Mouse (Mus musculus): ENCODE results near the gene Orc5. TPM values are rescaled to one million over a fixed set of nuclear protein-coding genes. Genes with fewer than 3 reads are reported as not detected.

The Orc5 gene
- total and polyA plus RNA-seq, 3 experiments, result 75.7 to 76.5 TPM; not detected in 1

DNA sequence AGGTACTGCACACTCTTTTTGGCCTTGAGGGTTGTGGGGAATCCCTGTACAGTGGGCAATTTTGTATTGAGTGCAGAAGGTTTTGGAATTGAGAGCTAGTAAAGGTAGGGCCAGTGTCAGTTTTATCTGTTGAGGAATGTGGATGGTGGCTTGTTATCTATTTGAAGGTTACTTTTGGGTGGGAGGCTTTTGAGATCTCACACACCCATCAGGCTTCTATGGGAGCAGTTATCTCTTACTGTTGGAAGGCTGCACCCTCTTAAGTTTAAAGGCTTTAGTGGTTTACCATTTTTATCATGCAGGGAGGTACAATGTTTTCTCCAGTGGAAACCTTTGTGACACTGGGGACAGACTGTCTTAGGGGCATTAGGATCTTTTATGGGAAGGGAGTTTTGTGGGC is 4.9 kb downstream of the Orc5 start:
- Histone ChIP-seq H3K27ac (ENCODE audit: control insufficient read depth, low read depth, low read length) (peak overlapping the region; percentile 82), H3K79me2 (ENCODE audit: control insufficient read depth, insufficient read depth, low read length, poor library complexity) (peaks cover 21% of the 10 kb centered on the region), H3K9me3 (replicated peaks; ENCODE audit: insufficient read depth, low read length) (no peaks in the 10 kb centered on the region), H3K36me3 (ENCODE audit: control insufficient read depth in 1 of 2, insufficient read depth in 2 of 2, low read length in 2 of 2) (peaks cover 49 to 50% of the 10 kb centered on the region in 2 experiments), H3K4me3 (ENCODE audit: control insufficient read depth in 1 of 2, insufficient read depth in 1 of 2, low read depth in 2 of 2, low read length in 2 of 2) (no peak overlapping the region), H3K27me3 (ENCODE audit: control insufficient read depth in 1 of 2, insufficient read depth in 2 of 2, low read length in 2 of 2) (no peaks in the 10 kb centered on the region), H3K9ac (ENCODE audit: control insufficient read depth, low read depth, low read length, poor library complexity, severe bottlenecking) (no peak overlapping the region), H3K4me1 (ENCODE audit: control insufficient read depth in 1 of 2, insufficient read depth in 2 of 2, low read length in 2 of 2) (peaks cover 30 to 38% of the 10 kb centered on the region in 2 experiments)
- peak; percentile 65 for DNase-seq (ENCODE audit: low read depth, low spot score)
- TF ChIP-seq SMC3 (IDR thresholded peaks at IDR 0.05; ENCODE audit: low read depth, low read length) (no peak), MAZ (IDR thresholded peaks at IDR 0.05; ENCODE audit: low read depth, low read length) (no peak), GATA1 (IDR thresholded peaks at IDR 0.05; ENCODE audit: low read depth, low read length) (peak; percentile 92), JUND (IDR thresholded peaks at IDR 0.05; ENCODE audit: low read depth, low read length) (no peak), MAX (IDR thresholded peaks at IDR 0.05; ENCODE audit: low read length) (no peak), SIN3A (IDR thresholded peaks at IDR 0.05; ENCODE audit: low read length) (peak; percentile 50), MAFK (IDR thresholded peaks at IDR 0.05; ENCODE audit: borderline replicate concordance, low read depth, low read length) (no peak), ZMIZ1 (IDR thresholded peaks at IDR 0.05; ENCODE audit: low read depth, low read length) (no peak), TAL1 (IDR thresholded peaks at IDR 0.05; ENCODE audit: low read length) (no peak), MYC (IDR thresholded peaks at IDR 0.05; ENCODE audit: low read depth, low read length) (no peak), MYB (IDR thresholded peaks at IDR 0.05; ENCODE audit: low read depth, low read length) (peak; percentile 74), GABPA (IDR thresholded peaks at IDR 0.05; ENCODE audit: low read depth, low read length) (no peak), HCFC1 (IDR thresholded peaks at IDR 0.05; ENCODE audit: low read depth, low read length) (no peak), KAT2A (conservative IDR thresholded peaks at IDR 0.05; ENCODE audit: low read depth, low read length) (no peak), TCF12 (IDR thresholded peaks at IDR 0.05; ENCODE audit: low read depth, low read length) (peak; percentile 86), ELF1 (IDR thresholded peaks at IDR 0.05; ENCODE audit: low read depth, low read length) (no peak), TBP (IDR thresholded peaks at IDR 0.05; ENCODE audit: low read depth, low read length) (no peak), USF2 (IDR thresholded peaks at IDR 0.05; ENCODE audit: borderline replicate concordance in 1 of 2, insufficient read depth in 1 of 2, low read depth in 1 of 2, low read length in 2 of 2) (no peak), BHLHE40 (IDR thresholded peaks at IDR 0.05; ENCODE audit: borderline replicate concordance, low read depth, low read length) (no peak), E2F4 (IDR thresholded peaks at IDR 0.05; ENCODE audit: borderline replicate concordance, low read depth, low read length) (no peak), MEF2A (IDR thresholded peaks at IDR 0.05; ENCODE audit: extremely low read depth, insufficient replicate concordance, low read depth, low read length, poor library complexity, severe bottlenecking) (no peak), CHD1 (IDR thresholded peaks at IDR 0.05; ENCODE audit: low read depth, low read length) (no peak), ZKSCAN1 (IDR thresholded peaks at IDR 0.05; ENCODE audit: low read depth, low read length) (no peak), CTCF (IDR thresholded peaks at IDR 0.05 in 2 of 3, conservative IDR thresholded peaks at IDR 0.05 in 1 of 3; ENCODE audit: control insufficient read depth in 1 of 3, insufficient read depth in 1 of 3, low read depth in 2 of 3, low read length in 3 of 3, poor library complexity in 1 of 3, severe bottlenecking in 1 of 3) (no peak), RAD21 (IDR thresholded peaks at IDR 0.05; ENCODE audit: low read depth, low read length) (no peak), EP300 (IDR thresholded peaks at IDR 0.05; ENCODE audit: low read depth in 1 of 2, low read length in 2 of 2) (peak; percentile 82 to 89), UBTF (IDR thresholded peaks at IDR 0.05; ENCODE audit: borderline replicate concordance, insufficient read depth, low read depth, low read length) (no peak), RCOR1 (IDR thresholded peaks at IDR 0.05; ENCODE audit: low read depth, low read length) (peak; percentile 74; the same call in 1 of the 2 replicates), ETS1 (IDR thresholded peaks at IDR 0.05; ENCODE audit: low read depth, low read length) (peak; percentile 69), NELFE (IDR thresholded peaks at IDR 0.05; ENCODE audit: low read depth, low read length) (no peak)
